Mouse (Mus musculus): ENCODE measurements around the gene Tmem28. TPM values are rescaled to one million over a fixed set of nuclear protein-coding genes. Genes with fewer than 3 reads are reported as not detected.
A peak's percentile ranks its signal among the peaks of the same experiment; 100 is the strongest.

The Tmem28 gene
- 2.0 and 2.1 TPM in 2 replicates for polyA plus RNA-seq (2015; fragmentation: Nextera tagmentation; extraction: Ambion mirVana)

DNA sequence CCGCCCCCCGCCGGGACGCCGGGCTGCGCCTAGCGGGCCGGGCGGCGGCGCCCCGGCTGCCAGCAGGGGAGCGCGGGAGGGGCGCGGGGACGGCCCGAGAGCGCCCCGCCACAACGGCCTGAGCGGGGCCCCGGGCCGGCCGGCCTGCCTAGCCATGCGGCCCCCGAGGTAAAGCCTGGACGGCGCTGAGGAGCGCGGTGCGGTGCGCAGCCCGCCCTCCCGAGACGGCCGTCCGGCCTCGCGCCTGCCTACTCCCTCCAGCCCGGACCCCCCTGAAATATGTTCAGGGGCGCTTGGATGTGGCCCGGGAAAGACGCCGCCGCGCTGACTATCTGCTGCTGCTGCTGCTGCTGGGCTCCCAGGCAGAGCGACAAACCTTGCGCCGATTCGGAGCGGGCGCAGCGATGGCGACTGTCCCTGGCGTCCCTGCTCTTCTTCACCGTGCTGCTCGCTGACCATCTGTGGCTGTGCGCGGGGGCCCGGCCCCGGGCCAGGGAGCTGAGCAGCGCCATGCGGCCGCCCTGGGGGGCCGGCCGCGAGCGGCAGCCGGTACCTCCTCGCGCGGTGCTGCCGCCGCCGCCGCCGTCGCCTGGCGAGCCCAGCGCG is at the start of gene Tmem28:
Gene Tmem28 (plus strand): TSS at position 232 of the 606 bp plus-strand sequence.
- Histone ChIP-seq H3K4me1 (peaks cover 3% of the 10 kb centered on the region; the same call in 1 of the 2 replicates), H3K9ac (peak within 1 kb of the TSS; percentile 59), H3K9me3 (no peaks in the 10 kb centered on the region), H3K27me3 (replicated peaks) (peaks cover 4% of the 10 kb centered on the region), H3K4me3 (peak within 1 kb of the TSS; percentile 67), H3K4me2 (peak within 1 kb of the TSS; percentile 68), H3K36me3 (replicated peaks) (no peaks in the 10 kb centered on the region), H3K27ac (peak within 1 kb of the TSS; percentile 79)
- peak; percentile 25 for ATAC-seq (replicated peaks)
- whole genome bisulfite sequencing: 31% methylated on average over 60 of the region's 82 CpGs

DNA sequence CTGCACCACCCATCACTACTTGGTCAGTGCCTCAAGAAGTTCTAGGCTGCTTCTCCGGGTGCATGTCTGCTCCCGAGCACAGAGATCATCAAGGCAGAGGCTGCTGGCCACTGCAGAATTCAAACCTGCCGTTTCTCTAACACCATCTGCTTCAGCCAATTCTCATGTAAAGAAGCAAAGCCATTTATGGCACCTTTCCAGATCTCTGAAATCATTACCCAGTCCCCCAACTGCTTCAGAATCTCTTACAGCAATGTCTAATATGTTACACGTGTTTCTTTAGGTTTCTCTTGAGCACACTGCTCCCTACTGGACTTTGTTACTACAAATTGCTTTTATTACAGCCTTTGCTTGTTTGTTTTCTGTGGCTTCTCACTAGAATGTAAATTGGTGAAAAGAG is 40.5 kb upstream of the Tmem28 start:
- WGBS: 45% methylated on average over 4 of the region's 4 CpGs

DNA sequence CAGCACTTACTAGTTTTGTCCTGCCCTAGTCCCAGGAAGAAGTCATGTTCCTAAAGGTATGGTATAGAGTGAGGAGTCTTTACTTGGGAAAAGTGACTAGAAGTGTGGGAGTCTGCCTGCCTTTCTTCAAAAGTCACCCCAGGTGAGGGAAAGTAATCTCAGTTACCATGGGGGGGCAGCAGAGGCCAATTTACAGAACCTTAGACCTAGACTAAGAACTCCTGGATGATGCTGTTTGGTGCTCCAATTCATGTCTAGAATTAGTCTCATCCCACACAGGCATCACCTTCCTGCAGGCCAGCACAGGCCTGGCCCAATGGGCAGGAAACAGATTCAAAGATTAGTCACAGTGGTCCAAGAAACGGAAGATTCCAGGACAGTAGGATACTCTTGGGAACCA is 12.4 kb upstream of the Tmem28 start:
- no peak overlapping the region for H3K27ac ChIP-seq
- ATAC-seq (replicated peaks): peak; percentile 67
- no peaks in the 10 kb centered on the region for H3K4me1 ChIP-seq
- H3K4me2 ChIP-seq: no peak overlapping the region
- no peak overlapping the region for H3K4me3 ChIP-seq
- H3K9me3 ChIP-seq: no peaks in the 10 kb centered on the region
- H3K27me3 ChIP-seq (replicated peaks): no peaks in the 10 kb centered on the region
- no peak overlapping the region for H3K9ac ChIP-seq
- WGBS: 48% methylated on average over 1 of the region's 1 CpGs
- H3K36me3 ChIP-seq (replicated peaks): no peaks in the 10 kb centered on the region

More for the DNA sequence above, 40.5 kb upstream of the Tmem28 start:
- ATAC-seq (replicated peaks): no peak
- no peaks in the 10 kb centered on the region for H3K4me1 ChIP-seq
- H3K4me2 ChIP-seq: no peak overlapping the region
- no peak overlapping the region for H3K4me3 ChIP-seq
- H3K9me3 ChIP-seq: no peaks in the 10 kb centered on the region
- H3K36me3 ChIP-seq (replicated peaks): no peaks in the 10 kb centered on the region
- H3K27ac ChIP-seq: no peak overlapping the region
- no peak overlapping the region for H3K9ac ChIP-seq
- H3K27me3 ChIP-seq (replicated peaks): 0 out of 2 replicates have a peak, but pooled peaks cover 2% of the 10 kb centered on the region

DNA sequence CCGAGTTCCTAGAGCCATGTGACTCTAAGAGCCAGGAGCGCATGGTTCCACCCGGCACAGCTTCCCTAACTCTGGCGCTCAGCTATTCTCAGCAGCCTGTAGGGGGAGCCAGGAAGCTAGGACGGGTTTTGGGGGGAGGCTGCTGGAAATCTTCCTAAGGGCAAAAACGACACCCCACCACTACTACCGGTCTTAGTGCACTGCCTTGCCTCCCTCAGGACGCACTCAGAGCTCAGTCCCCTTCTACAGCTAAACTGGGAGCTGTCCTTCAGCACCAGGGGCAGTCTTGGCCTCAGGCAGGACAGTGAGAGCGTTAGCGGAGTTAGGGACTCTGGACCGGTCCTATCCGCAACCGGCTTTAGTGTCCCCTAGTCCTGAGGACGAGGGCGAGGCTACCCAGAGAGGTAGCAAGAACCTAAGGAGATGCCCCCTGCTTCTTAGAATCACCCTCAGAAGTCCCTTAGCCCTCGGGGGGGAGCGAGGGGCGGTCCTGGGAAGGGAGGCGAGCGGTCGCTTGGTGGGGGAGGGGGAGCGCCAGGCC is 1.4 kb upstream of the Tmem28 start:
- Histone ChIP-seq H3K4me1 (peaks cover 3% of the 10 kb centered on the region; the same call in 1 of the 2 replicates), H3K9me3 (no peaks in the 10 kb centered on the region), H3K4me2 (peak overlapping the region; percentile 68), H3K27ac (peak overlapping the region; percentile 79), H3K36me3 (replicated peaks) (no peaks in the 10 kb centered on the region), H3K9ac (peak overlapping the region; percentile 59; the same call in 1 of the 2 replicates), H3K27me3 (replicated peaks) (peaks cover 4% of the 10 kb centered on the region), H3K4me3 (peak overlapping the region; percentile 67)
- peak; percentile 78 for ATAC-seq (replicated peaks)
- 16% methylated on average over 22 of the region's 22 CpGs for WGBS

DNA sequence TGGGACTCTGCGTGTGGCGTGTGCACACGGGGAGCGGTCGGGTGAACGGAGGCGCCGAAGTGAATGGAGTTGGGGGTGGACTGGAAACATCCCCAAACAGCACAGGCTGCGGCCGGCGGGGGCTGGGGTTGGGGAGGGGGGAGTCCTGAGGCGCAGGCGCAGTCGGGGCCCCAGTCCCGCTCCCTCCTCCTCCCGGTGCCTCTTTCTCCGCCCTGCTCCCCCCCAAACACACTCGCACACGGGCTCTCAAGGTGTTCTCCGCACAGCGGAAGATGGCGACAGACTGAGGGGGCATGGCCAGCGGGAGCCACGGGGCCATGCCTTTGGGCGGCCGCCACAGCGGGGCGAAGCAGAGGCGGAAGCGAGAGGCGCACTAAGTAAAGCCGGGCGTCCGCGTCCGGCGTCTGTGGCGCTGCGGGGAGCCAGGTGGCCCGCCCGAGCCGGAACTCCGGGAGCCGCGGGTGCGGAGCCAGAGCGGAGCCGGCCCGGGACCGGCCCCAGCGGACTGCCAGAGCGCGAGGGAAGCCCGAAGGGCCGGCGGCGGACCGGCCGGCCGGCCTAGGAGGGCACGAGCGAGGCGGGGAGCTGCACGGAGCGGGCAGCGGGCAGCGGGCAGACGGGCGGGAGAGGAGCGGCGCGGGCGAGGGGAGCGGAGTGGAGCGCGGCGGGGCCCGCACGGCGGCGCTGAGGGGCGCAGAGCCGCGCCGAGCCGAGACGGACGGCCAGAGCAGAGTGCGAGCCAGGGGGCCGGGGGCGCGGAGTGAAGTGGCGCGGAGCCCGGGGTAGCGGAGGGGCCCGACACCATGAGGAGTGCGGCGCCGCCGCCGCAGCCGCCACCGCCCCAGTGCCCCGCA is 658 bp upstream of the Tmem28 start:
- Histone ChIP-seq H3K27me3 (replicated peaks) (peaks cover 4% of the 10 kb centered on the region), H3K27ac (peak overlapping the region; percentile 79), H3K9ac (peak overlapping the region; percentile 59), H3K4me1 (peaks cover 3% of the 10 kb centered on the region; the same call in 1 of the 2 replicates), H3K9me3 (no peaks in the 10 kb centered on the region), H3K4me2 (peak overlapping the region; percentile 68), H3K4me3 (peak overlapping the region; percentile 67), H3K36me3 (replicated peaks) (no peaks in the 10 kb centered on the region)
- ATAC-seq (replicated peaks): peak; percentile 91
- 28% methylated on average over 57 of the region's 105 CpGs for WGBS

DNA sequence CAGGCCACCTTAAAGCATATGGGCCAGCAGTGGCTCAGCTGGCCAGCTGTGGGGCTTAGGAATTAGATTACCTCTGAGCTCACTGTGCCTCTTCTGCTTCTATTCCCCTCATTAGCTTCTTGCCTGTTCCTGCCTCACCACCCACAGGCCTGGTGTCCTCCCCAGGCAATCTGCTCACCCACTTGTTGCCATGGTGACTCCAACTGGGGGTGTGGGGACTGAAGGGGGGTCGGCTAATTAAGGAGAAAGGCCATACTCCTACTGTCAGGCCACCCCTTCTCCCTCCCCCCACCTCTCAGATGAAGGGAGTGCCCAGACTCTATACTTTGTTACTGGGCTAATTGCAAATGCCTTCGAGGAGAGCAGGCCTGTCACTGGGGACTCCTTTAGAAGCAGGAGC is 21.3 kb downstream of the Tmem28 start:
- H3K4me3 ChIP-seq: no peak overlapping the region
- no peak overlapping the region for H3K9ac ChIP-seq
- ATAC-seq (replicated peaks): no peak
- no peaks in the 10 kb centered on the region for H3K36me3 ChIP-seq (replicated peaks)
- WGBS: 26% methylated on average over 2 of the region's 2 CpGs
- H3K9me3 ChIP-seq: no peaks in the 10 kb centered on the region
- no peaks in the 10 kb centered on the region for H3K4me1 ChIP-seq
- no peak overlapping the region for H3K4me2 ChIP-seq
- H3K27ac ChIP-seq: no peak overlapping the region
- H3K27me3 ChIP-seq (replicated peaks): no peaks in the 10 kb centered on the region; the same call in 1 of the 2 replicates

DNA sequence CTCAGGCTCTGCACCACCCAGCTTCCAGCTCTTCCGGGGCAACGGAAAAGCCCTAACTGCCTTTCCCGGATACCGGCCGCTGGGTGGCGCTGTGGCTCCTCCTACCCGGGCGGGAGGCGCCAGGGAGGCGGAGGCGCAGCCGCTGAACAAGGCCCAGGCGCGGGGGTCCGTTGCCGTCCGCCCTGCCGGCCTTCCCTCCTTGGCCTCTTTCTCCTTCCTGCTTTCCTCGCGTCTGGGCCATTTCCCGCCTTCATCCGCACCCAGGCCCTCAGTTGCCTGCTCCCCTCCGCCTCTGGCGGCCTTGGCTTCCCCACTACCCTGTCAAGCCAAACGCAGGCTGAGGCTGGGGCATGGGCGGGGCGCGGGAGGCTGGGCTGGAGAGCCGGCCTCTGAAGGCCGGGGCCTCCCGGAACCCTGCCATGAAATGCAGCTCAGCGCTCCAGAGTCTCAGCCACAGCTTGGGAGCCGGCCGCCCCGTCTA is 32.5 kb downstream of the Tmem28 start:
- Histone ChIP-seq H3K27me3 (replicated peaks) (peaks cover 8% of the 10 kb centered on the region; the same call in 1 of the 2 replicates), H3K36me3 (replicated peaks) (no peaks in the 10 kb centered on the region), H3K9me3 (no peaks in the 10 kb centered on the region), H3K4me3 (peak overlapping the region; percentile 26), H3K4me2 (peak overlapping the region; percentile 43), H3K4me1 (no peaks in the 10 kb centered on the region), H3K27ac (no peak overlapping the region), H3K9ac (no peak overlapping the region)
- ATAC-seq (replicated peaks): peak; percentile 77
- 18% methylated on average over 35 of the region's 35 CpGs for WGBS

DNA sequence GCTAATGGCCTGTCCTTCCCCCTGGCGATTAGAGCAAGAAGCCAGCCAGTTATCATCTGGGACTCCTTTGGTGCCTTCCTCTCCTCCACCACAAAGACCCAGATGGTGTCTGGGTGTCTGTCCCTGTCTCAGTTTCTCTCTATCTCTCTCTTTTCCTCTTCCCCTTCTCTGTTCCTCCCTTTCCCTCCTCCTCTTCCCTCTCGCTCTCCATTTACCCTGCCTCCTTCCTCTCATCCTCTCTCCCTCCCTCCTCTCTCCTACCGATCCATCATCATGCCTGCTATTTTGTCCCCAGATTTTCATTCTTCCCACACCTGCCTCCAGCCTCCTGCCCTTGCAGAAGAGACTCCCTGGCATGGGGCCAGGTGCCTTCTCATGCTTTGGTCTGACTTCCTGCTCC is 33.0 kb downstream of the Tmem28 start:
- no peak overlapping the region for H3K27ac ChIP-seq
- H3K4me3 ChIP-seq: no peak overlapping the region
- no peaks in the 10 kb centered on the region for H3K36me3 ChIP-seq (replicated peaks)
- peaks cover 8% of the 10 kb centered on the region; the same call in 1 of the 2 replicates for H3K27me3 ChIP-seq (replicated peaks)
- no peaks in the 10 kb centered on the region for H3K4me1 ChIP-seq
- whole genome bisulfite sequencing: 58% methylated on average over 3 of the region's 3 CpGs
- ATAC-seq (replicated peaks): 0 out of 2 replicates have a peak, but pooled peaks have one; percentile 37
- H3K4me2 ChIP-seq: no peak overlapping the region; the same call in 1 of the 2 replicates
- H3K9ac ChIP-seq: no peak overlapping the region
- H3K9me3 ChIP-seq: no peaks in the 10 kb centered on the region

DNA sequence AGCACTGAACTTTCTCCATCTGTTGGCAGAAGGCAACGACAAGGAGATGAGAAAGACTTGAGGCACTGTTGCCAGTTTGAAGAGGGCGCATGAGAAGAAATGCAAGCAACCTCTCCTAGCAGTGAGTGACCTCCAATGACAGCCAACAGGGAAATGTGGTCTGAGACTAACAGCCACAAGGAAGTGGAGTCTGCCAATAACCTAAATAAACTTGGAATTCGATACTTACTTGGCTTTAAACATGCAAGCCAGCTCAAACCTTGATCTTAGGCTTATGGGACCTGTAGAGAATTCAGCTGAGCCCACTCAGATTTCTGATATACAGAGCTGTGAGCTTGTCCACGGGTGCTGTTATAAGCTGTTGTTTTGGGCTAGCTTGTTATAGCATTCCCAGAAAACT is 51.4 kb downstream of the Tmem28 start:
- no peak overlapping the region for H3K4me3 ChIP-seq
- H3K27ac ChIP-seq: no peak overlapping the region
- no peaks in the 10 kb centered on the region for H3K9me3 ChIP-seq
- H3K27me3 ChIP-seq (replicated peaks): peaks cover 7% of the 10 kb centered on the region; the same call in 1 of the 2 replicates
- WGBS: 85% methylated on average over 4 of the region's 4 CpGs
- ATAC-seq (replicated peaks): no peak
- H3K9ac ChIP-seq: no peak overlapping the region
- no peaks in the 10 kb centered on the region for H3K36me3 ChIP-seq (replicated peaks)
- H3K4me1 ChIP-seq: no peaks in the 10 kb centered on the region
- no peak overlapping the region for H3K4me2 ChIP-seq

DNA sequence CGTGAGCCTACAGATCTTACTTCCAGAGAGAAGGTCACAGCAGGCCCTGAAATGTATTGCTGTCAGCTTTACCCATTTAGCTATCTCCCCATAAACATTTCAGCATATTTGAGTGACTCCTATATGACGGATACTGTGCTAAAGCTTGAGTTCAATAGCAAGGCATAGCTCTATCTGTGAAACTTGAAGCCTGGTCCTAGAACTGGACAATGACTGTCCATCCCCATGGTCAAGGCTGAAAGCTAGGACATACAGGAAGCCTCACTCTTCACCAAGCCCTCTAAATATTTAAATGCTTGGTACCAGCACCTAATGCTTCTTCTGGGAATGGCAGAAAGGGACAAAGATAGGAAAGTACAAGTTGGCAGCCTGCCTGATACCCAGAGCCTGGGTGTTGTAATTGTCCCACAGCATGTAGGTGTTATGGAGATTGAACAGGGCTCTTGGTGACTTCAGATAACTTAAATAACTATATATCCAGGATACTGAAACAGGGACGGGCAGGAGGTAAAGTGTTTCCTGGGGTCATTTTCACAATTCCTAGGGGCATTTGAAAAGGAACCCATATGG is 51.9 kb downstream of the Tmem28 start:
- Histone ChIP-seq H3K4me3 (no peak overlapping the region), H3K27ac (no peak overlapping the region), H3K4me2 (no peak overlapping the region), H3K27me3 (replicated peaks) (peaks cover 7% of the 10 kb centered on the region; the same call in 1 of the 2 replicates), H3K9ac (no peak overlapping the region), H3K36me3 (replicated peaks) (no peaks in the 10 kb centered on the region), H3K4me1 (no peaks in the 10 kb centered on the region), H3K9me3 (no peaks in the 10 kb centered on the region)
- WGBS: 83% methylated on average over 3 of the region's 3 CpGs
- ATAC-seq (replicated peaks): no peak

DNA sequence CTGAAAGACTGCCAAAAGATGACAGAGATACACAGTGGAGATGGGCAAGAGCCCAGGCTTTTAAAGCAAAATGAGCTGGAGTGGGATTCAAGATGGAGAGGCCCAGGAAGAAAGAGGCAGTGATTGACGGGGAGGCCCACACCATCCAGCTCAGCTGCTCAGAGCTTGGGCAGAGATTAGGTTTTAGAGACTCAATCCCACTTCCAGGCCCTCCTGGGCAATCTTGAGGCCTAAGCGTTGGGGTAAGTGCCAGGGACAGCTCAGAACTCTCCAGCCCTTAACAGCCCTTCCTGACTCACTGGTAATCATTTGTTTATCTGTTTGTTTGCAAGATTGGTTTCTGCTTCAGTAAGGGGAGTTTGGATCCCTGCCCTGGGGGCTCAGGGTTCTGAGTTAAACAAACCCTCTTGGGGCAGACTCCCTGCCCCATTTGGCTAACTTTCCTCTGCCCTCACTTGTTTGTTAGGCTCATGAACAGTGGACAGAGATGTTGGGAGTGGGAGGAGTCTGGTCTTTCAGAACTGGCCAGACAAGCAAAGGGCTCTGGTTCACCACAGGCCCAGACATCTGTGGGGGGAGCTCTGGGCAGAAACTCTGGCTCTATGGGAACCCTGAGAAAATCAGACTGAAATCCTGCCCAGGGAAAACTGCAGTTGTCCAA is 52.6 kb downstream of the Tmem28 start:
- Histone ChIP-seq H3K4me1 (no peaks in the 10 kb centered on the region), H3K4me3 (no peak overlapping the region), H3K9ac (no peak overlapping the region), H3K27ac (no peak overlapping the region), H3K9me3 (no peaks in the 10 kb centered on the region), H3K4me2 (no peak overlapping the region), H3K27me3 (replicated peaks) (peaks cover 7% of the 10 kb centered on the region; the same call in 1 of the 2 replicates), H3K36me3 (replicated peaks) (no peaks in the 10 kb centered on the region)
- 63% methylated on average over 2 of the region's 2 CpGs for WGBS
- ATAC-seq (replicated peaks): no peak
